Mouse (Mus musculus) c-Kit-negative CD71-positive TER-119-positive erythroid progenitor cells, embryonic 14.5 days (primary cell): ENCODE measurements around the gene Trim30d.
"Not testable (repeated sequence)": the region's sequence is repeated elsewhere in the genome, so short reads cannot be mapped to it uniquely, and the experiment has no call there.

Experiments used
- DNase-seq: peaks from one replicate; pipeline ENCODE4 v3.0.0-alpha.2; 2013; ENCODE audit warnings: low read depth, low spot score

Trim30d gene

DNA sequence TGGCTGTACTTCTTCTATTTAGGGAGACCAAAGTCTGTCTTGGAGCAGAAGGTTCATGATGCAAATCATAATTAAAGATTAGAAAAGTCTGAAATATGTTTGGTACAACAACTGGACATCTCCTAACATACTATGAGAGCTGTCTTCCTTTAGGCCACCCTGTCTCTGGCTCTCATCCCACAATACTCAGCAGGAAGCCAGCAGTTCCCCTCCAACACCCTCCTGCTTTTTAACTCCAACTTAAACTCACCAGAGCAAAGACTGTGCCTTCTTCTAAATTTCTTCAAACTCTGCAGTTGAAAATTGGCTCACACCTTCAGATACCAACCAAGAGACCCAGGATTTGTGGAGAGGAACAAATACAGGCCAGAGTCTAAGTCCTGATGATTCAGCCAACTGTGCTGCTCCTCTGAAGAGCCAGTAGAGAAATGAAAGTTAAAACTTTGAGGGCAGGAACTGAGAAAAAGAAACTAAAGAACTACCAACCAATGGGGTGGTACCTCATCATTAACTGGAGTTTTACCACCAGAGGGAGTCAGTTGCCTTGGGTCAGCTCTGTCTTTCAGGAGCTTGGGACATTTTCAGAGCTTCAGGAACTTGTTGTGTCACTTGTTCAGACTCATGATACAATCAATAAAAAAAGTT, at the start of gene Trim30d:
TSS of gene Trim30d (minus strand) at position 429 of the 645 bp plus-strand sequence.
- not testable (repeated sequence) for DNase-seq

DNA sequence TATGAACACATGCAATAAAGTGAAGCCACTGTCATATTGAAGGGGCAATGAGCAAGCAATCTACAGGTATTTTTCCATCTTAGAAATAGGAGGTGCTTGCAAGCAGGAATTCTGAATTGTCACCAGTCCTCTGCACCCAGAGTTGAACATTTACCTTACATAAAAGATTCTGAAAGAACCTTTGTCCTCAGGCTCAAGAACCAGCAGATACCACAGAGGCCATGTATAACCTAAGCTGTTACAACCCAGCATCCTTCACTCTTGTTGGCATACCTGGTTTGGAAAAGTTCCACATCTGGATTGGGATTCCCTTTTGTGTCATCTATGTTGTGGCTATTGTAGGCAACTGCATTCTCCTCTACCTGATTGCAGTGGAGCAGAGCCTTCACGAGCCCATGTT, 45.1 kb upstream of the Trim30d start:
- DNase-seq: no peak

DNA sequence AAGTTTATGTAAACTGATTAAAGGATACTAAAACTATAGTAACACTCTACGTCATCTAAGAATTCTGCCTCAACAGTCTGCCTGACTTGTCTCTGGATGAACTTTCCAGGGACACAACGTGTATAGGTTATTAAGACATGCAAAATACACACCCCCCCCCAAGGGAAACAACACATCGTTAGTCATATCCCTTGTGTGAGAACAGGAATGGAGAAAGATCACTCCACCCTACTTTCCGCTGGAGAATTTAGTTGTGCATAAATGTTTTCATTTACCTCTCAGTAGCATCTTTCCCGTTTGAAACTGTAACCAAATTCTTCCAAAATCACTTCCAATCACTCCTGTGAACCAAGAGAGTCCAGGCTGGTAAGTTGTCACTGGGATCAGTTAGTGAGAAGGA, 42.2 kb upstream of the Trim30d start, which contains the start of gene Olfr651:
TSS of gene Olfr651 (plus strand) at position 301 of the 400 bp plus-strand sequence.
- no peak for DNase-seq

DNA sequence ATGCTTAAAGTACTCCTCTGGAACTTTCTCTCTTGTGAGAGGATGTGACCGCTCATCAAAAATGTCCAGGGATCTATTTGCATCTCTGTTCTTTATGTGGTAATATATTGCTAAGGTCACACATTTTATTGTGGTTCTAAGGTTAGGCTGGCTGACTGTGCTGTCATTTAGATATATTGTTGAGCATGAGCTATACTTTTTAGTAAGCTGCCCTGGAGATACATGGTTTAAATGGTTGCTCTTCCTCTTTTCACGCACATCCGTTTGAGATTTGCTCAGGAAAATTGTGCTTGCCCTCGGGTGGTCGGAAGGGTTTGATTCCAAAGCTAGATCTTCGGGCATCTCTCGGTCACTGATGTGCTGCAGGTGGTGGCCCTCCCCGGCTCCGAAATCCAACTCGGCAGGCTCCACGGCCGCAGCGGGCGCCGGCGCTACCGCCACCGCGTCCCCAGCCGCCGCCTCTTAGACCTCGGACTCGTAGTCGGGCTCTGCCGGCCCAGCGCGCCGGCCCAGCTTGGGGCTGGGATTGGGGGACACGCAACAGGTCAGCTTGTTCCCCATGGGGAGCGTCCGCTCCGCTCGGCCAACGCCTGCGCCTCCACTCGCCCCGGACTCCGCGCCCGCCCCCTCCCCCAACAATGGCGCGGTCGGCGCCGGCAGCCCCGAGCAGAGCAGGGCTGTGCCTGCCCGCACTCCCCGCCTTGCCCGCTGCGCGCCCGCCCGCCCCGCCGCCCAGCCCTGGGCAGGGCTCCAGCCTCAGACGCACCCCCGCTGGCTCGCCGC, 5.9 kb downstream of the Trim30d start:
- DNase-seq: no peak

DNA sequence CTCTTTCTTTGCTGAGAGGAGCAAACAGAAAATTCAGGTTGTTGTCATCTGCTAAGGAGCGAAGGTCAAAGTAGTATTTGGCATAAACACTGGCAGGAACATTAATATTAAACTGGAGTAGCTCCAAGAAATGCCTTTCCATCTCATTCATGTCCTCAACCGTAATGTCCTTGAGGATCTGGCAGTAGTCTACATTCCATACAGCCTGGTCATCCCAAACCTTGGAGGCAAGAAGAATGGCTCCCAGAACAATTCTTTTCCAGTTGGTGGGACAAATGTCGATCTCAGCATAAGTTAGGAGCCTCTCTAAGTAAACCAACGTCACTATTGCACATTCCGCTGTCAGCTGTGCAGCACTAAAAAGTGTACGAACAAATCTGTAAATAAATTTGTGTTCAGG, 6.5 kb downstream of the Trim30d start:
- DNase-seq: not testable (repeated sequence)

DNA sequence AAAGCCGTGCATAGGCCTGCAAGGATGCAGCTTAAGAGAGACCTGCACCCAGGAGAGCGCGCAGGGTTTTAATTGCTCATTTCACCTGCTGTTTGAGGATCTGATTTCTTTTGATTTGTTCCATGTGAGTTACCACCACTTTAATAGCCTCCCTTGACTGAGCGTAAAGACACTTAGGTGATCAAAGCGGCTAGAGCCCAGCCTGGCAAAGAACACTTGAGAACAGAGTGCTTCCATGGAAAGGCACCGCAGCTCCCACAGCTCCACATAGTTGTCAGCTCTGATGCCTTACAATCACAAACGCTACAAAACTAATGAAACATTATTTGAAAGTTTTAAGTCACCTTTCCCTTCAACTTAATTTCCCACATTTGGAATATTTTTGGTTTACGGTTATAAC, 8.2 kb downstream of the Trim30d start:
- not testable (repeated sequence) for DNase-seq

DNA sequence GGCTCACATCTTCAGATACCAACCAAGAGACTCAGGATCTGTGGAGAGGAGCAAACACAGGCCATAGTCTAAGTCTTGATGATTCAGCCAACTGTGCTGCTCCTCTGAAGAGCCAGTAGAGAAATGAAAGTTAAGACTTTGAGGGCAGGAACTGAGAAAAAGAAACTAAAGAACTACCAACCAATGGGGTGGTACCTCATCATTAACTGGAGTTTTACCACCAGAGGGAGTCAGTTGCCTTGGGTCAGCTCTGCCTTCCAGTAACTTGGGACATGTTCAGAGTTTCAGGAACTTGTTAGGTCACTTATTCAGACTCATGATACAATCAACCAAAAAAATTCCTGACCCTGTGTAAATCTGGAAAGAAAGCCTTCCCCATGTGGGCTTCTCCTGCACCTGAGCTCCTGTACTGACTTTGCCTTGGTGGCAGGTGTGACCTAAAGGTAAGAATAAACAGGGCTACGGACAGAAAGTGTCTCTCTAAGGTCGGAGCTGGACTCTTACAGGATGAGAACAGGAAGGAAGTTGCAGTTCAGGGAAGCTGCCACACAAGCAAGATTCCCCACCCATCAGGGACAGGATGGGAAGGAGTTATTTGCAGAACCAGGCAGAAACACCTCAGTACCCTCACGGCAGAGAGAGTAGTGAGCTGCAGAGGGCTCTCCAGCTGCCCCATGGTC, 42.4 kb downstream of the Trim30d start, which contains the start of gene Trim30a:
TSS of gene Trim30a (minus strand) at position 129 of the 680 bp plus-strand sequence.
- no peak for DNase-seq

DNA sequence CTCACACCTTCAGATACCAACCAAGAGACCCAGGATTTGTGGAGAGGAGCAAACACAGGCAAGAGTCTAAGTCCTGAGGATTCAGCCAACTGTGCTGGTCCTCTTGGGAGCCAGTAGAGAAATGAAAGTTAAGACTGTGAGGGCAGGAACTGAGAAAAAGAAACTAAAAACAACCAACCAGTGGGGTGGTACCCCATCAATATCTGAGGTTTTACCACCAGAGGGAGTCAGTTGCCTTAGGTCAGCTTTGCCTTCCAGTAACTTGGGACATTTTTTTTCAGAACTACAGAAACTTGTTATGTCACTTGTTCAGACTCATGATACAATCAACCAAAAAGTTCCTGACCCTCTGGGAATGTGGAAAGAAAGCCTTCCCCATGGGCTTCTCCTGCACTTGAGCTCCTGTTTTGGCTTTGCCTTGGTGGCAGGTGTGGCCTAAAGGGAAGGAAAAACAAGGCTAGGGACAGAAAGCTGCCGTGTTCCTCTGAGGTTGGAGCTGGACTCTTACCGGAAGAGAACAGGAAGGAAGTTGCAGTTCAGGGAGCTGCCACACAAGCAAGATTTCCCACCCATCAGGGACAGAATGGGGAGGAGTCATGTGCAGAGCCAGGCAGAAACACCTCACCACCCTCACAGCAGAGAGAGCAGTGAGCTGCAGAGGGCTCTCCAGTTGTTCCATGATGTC, 61.5 kb downstream of the Trim30d start:
- DNase-seq: no peak
